Mouse (Mus musculus) testis, adult 2 months (tissue): ENCODE measurements around the gene Kdm1b.

Experiments
- CTCF ChIP-seq: fragments of 200-500 bp; IDR thresholded peaks from 2 replicates; pipeline ENCODE4 v1.5.1; 2012; ENCODE audit warnings: low read depth, mild to moderate bottlenecking, inconsistent platforms, low read length, moderate library complexity; ENCODE audit not compliant: control insufficient read depth, insufficient read depth, insufficient replicate concordance
- POLR2A ChIP-seq: fragments of 200-500 bp; IDR thresholded peaks from 2 replicates; pipeline ENCODE4 v1.6.1; 2012; ENCODE audit warnings: low read depth, mild to moderate bottlenecking, inconsistent platforms, low read length, moderate library complexity; ENCODE audit not compliant: control insufficient read depth

- TF ChIP-seq CTCF: no peak
- no peak for TF ChIP-seq POLR2A
Observed at GRCm38 (mm10) chr13:47093791-47094190, 50.5 kb downstream of the Kdm1b start.
